Mouse (Mus musculus) forebrain, embryonic 10.5 days (tissue): ENCODE measurements at regions not wholly inside any gene's neighbourhood (a gene's known extent, or its start where the extent isn't known, plus 50 kb on each side); places are given as distances from the start of the nearest gene placed in this dataset.

Experiments
- DNase-seq: peaks from one replicate; pipeline ENCODE4 v3.0.0-alpha.2; 2017; ENCODE audit warnings: low spot score; ENCODE audit errors: extremely low spot score
- H3K27ac ChIP-seq: fragments of 300-500 bp; sonication (generic); 2 replicates; pipeline ENCODE4 v1.5.1; 2016; ENCODE audit warnings: mild to moderate bottlenecking
- H3K27me3 ChIP-seq: fragments of 300-500 bp; sonication (generic); 2 replicates; pipeline ENCODE4 v1.6.1; 2016; ENCODE audit warnings: mild to moderate bottlenecking; ENCODE audit not compliant: poor library complexity, severe bottlenecking
- H3K36me3 ChIP-seq: fragments of 300-500 bp; sonication (generic); replicated peaks from 2 replicates; pipeline ENCODE4 v1.6.1; 2016; ENCODE audit warnings: mild to moderate bottlenecking, moderate library complexity
- H3K4me1 ChIP-seq: fragments of 300-500 bp; sonication (generic); 2 replicates; pipeline ENCODE4 v1.6.1; 2016
- H3K4me3 ChIP-seq: fragments of 300-500 bp; sonication (generic); 2 replicates; pipeline ENCODE4 v1.5.1; 2016; ENCODE audit warnings: mild to moderate bottlenecking, moderate library complexity
- H3K9me3 ChIP-seq: fragments of 300-500 bp; sonication (generic); 2 replicates; pipeline ENCODE4 v1.6.1; 2016; ENCODE audit warnings: mild to moderate bottlenecking, moderate library complexity
- WGBS: fragments of 180-500 bp; shearing (Covaris S2); methylation state at CpG from one replicate; pipeline ENCODE4 v1.1.7; 2016; 5-methylcytosine and 5-hydroxymethylcytosine counted together

DNA sequence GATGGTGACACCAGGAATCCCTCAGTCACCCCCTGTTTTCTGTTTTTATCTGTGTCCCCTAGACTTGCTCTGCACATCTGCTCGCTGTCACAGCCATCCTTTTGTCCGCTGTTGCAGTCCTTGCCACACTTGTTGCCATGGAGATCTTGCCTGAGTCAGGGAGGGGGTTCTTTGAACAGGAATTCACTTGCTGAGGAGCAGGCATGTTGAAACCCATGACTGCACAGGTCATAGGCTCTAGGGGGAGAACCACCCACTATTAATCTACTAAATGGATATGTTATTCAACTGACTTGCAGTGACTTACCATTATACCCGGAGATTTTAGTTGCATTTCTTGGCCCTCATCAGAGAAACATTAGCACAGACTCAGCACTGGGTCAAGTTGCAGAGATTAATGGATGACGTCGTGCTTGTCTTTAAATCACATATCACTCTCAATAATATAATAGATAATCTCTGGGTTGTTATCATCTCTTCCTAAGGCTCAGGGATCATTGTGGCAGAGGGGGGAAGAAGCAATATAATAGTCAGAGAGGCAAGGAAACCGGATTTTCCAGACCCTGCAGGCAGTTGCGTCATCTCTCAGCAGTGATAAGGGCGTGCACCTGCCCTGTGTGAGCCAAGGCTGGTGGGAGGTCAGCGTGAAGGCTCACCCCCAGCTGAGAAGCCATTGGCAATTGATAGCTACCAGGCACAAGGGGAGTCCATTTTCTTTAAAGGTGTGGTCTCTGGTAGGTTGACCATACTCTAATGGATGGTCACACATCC is 95.9 kb upstream of the Serp2 start:
- no peaks in the 10 kb centered on the region for H3K9me3 ChIP-seq
- peaks cover 14% of the 10 kb centered on the region for H3K4me1 ChIP-seq
- H3K4me3 ChIP-seq: no peak overlapping the region
- H3K36me3 ChIP-seq: no peaks in the 10 kb centered on the region
- DNase-seq: no peak
- WGBS: 72% methylated on average over 9 of the region's 9 CpGs
- H3K27me3 ChIP-seq: no peaks in the 10 kb centered on the region
- H3K27ac ChIP-seq: 0 out of 2 replicates have a peak overlapping the region, but pooled peaks have one; percentile 30

GRCm38 (mm10) chr14:76651096-76651495 is 94.4 kb upstream of the Serp2 start:
- H3K9me3 ChIP-seq: no peaks in the 10 kb centered on the region
- H3K4me1 ChIP-seq: peaks cover 9% of the 10 kb centered on the region
- WGBS: 92% methylated on average over 8 of the region's 8 CpGs
- DNase-seq: no peak
- H3K36me3 ChIP-seq: no peaks in the 10 kb centered on the region
- H3K4me3 ChIP-seq: no peak overlapping the region
- H3K27me3 ChIP-seq: no peaks in the 10 kb centered on the region
- no peak overlapping the region for H3K27ac ChIP-seq

- H3K9me3 ChIP-seq: no peaks in the 10 kb centered on the region
- no peak for DNase-seq
- no peaks in the 10 kb centered on the region for H3K36me3 ChIP-seq
- no peaks in the 10 kb centered on the region for H3K27me3 ChIP-seq
- WGBS: 89% methylated on average over 3 of the region's 3 CpGs
- H3K4me3 ChIP-seq: no peak overlapping the region
- no peak overlapping the region for H3K27ac ChIP-seq
- peaks cover 9% of the 10 kb centered on the region for H3K4me1 ChIP-seq
These were observed 93.2 kb upstream of the Serp2 start for GRCm38 (mm10) chr14:76649927-76650326.

GRCm38 (mm10) chr14:76644716-76645115 is 88.0 kb upstream of the Serp2 start:
- H3K4me1 ChIP-seq: peaks cover 6% of the 10 kb centered on the region; the same call in 1 of the 2 replicates
- 87% methylated on average over 3 of the region's 3 CpGs for WGBS
- no peaks in the 10 kb centered on the region for H3K36me3 ChIP-seq
- H3K9me3 ChIP-seq: no peaks in the 10 kb centered on the region
- no peak for DNase-seq
- H3K4me3 ChIP-seq: no peak overlapping the region
- no peak overlapping the region for H3K27ac ChIP-seq
- H3K27me3 ChIP-seq: no peaks in the 10 kb centered on the region

DNA sequence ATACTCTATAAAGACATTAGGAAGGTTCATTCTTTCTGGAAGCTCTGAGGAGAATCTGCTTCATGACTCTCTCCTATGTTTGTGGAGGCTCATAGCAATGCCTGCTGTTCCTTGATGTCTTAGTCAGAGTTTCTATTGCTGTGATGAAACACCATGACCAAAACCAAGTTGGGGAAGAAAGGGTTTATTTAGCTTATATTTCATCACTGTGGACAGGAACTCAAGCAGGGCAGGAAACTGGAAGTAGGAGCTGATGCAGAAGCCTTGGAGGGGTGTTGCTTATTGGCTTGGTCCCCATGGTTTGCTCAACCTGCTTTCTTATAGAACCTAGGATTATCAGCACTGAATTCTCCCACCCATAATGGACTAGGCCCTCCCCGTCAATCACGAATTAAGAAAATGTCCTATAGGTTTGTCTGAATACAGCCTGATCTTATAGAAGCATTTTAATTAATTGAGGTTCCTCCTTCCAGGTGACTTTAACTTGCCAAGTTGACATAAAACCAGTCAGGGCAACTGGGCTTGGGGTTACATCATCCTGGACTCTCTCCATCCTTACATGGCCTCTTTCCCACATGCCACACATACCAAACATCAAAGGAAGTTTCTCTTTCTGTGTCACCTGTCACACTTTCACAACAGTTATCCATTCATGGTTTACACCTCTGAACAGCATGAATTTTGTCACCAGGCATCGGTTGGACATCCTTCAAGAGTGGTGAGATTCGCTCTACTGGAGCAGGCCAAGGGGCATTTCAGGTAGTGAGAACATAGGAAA is 85.3 kb upstream of the Serp2 start:
- 90% methylated on average over 4 of the region's 4 CpGs for WGBS
- peaks cover 6% of the 10 kb centered on the region; the same call in 1 of the 2 replicates for H3K4me1 ChIP-seq
- DNase-seq: no peak

DNA sequence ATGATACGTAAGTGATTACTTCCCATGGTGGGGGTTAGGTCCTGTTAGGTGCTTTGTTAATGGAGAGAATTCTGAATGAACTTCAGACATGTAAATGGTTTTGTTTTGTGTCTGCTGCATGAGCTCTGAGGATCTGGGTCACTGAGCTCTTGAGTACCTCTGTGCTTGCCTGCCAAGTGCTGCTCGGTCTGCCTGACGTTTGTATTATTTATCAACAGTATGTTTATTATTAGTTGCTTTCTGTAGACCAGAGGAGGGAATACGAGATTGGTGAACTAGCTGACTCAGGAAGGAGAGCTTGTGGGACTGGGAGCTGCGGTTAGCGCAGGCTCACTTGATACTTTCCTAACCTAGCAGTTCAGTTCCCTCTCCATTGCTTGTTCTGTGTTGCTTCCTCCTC is 76.5 kb upstream of the Serp2 start:
- H3K36me3 ChIP-seq: no peaks in the 10 kb centered on the region
- H3K9me3 ChIP-seq: no peaks in the 10 kb centered on the region
- H3K4me3 ChIP-seq: no peak overlapping the region
- H3K27me3 ChIP-seq: no peaks in the 10 kb centered on the region
- WGBS: 81% methylated on average over 6 of the region's 6 CpGs
- no peak for DNase-seq
- no peak overlapping the region for H3K27ac ChIP-seq
- H3K4me1 ChIP-seq: peaks cover 19% of the 10 kb centered on the region

More for the DNA sequence above, 85.3 kb upstream of the Serp2 start:
- H3K27ac ChIP-seq: no peak overlapping the region
- H3K36me3 ChIP-seq: no peaks in the 10 kb centered on the region
- H3K27me3 ChIP-seq: no peaks in the 10 kb centered on the region
- no peaks in the 10 kb centered on the region for H3K9me3 ChIP-seq
- H3K4me3 ChIP-seq: no peak overlapping the region

DNA sequence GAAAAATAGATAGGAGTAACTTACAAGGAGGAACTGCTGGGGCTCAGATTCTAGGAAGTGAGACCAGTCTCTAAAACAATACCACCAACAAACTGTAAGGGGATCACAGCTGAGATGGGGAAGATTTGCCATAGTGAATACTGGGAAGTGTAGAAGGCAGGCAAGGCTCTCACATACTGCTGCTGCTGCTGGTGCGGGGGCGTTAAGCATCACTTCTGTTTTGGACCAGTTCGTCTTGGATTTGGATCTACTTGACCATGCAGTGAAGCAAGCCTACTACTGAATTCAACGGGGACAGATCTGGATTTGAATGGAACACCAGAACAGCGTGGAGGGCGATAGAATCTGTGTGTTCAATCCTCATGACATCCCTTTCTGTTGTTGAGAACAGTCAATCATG is 76.1 kb upstream of the Serp2 start:
- H3K27ac ChIP-seq: no peak overlapping the region
- 90% methylated on average over 6 of the region's 6 CpGs for WGBS

GRCm38 (mm10) chr14:76631740-76632139 is 75.1 kb upstream of the Serp2 start:
- no peak overlapping the region for H3K27ac ChIP-seq
- WGBS: 91% methylated on average over 6 of the region's 6 CpGs
- peaks cover 19% of the 10 kb centered on the region for H3K4me1 ChIP-seq
- no peaks in the 10 kb centered on the region for H3K36me3 ChIP-seq
- no peak overlapping the region for H3K4me3 ChIP-seq
- DNase-seq: no peak
- no peaks in the 10 kb centered on the region for H3K27me3 ChIP-seq
- no peaks in the 10 kb centered on the region for H3K9me3 ChIP-seq

More for the DNA sequence above, 76.1 kb upstream of the Serp2 start:
- peaks cover 19% of the 10 kb centered on the region for H3K4me1 ChIP-seq
- no peaks in the 10 kb centered on the region for H3K36me3 ChIP-seq
- H3K9me3 ChIP-seq: no peaks in the 10 kb centered on the region
- no peaks in the 10 kb centered on the region for H3K27me3 ChIP-seq
- no peak overlapping the region for H3K4me3 ChIP-seq
- DNase-seq: no peak

DNA sequence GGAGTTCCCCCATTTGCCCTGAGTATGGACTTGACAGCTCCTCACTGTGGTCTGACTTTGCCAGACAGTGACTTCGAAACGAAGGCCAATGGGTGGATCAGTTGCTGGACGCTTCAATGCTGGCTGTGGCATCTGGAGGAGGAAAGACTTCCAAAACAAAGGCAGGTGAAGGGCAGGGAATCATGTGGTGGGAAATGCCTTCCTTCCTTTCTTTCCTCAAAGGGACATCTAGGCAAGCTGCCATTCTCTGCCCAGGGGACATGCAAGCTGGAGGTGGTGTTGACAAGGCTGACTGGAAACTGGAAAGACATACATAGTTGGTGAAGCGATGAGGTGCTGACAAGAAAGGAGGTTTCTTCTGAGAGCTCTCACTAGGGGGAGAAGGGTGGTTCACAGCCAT is 74.5 kb upstream of the Serp2 start:
- no peak overlapping the region for H3K27ac ChIP-seq
- no peaks in the 10 kb centered on the region for H3K36me3 ChIP-seq
- H3K9me3 ChIP-seq: no peaks in the 10 kb centered on the region
- WGBS: 91% methylated on average over 4 of the region's 4 CpGs
- H3K4me3 ChIP-seq: no peak overlapping the region
- H3K27me3 ChIP-seq: no peaks in the 10 kb centered on the region
- no peak for DNase-seq
- peaks cover 22% of the 10 kb centered on the region for H3K4me1 ChIP-seq

DNA sequence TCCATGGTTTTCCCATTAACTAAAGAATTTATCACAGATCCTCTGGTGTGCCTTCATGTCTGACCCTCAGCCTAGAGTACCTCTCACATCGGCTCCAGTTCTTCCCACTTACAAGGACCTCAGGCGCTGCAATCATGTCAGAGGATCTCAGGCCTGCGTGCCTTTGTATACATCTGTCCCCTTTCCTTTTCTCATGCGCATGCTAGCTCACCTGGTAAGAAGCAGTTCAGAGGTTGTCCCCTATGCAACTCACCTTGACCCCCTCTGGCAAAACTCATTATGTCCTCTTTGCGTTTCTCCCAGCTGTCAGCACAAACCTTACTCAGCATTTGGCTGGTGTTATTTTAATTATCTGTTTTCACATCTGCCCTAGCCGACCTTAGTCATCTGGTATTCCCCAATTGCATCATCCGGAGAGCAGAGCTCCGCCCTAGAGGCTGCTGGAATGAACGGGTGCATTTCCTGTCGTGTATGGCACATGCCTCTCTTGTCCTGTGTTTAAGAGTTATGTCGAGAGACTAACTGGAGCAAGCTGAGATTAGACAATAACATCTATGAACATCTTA is 73.3 kb upstream of the Serp2 start:
- 89% methylated on average over 11 of the region's 11 CpGs for WGBS
- Histone ChIP-seq H3K9me3 (no peaks in the 10 kb centered on the region), H3K4me1 (peaks cover 33% of the 10 kb centered on the region), H3K36me3 (no peaks in the 10 kb centered on the region), H3K27ac (no peak overlapping the region), H3K27me3 (no peaks in the 10 kb centered on the region), H3K4me3 (no peak overlapping the region)
- DNase-seq: no peak

DNA sequence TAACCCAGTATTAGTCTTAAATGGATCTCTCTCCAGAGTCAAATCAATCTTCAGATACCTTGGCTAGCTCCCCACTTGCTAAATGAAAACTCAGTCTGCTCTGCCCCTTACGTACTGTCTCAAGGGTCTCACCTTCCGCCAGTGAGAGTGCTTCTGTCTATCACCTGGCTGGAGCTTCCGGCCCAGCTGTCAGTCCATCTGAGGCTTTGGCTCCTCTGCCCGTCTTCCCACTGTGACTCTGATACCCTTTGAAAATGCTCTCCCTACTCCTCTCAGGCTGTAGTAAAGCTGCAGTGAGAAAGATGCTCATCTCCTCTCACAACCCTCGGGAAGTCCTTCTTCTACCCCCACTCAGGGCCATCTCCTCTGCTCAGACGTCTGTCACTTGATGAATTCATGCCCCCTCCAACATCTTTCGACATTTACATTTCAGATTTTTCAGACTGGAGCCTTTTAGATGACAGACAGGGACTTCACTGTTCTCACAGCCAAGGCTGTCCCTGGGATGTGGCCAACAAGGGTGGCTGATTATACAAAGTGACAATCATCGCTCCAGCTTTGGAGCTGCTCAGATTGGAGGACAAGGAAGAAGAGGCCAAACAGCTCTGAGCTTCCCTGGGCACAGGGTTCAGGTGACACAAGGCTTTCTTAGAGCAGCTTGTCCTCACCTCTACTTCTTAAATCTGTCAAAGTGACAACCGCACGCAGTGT is 71.6 kb upstream of the Serp2 start:
- WGBS: 88% methylated on average over 10 of the region's 10 CpGs
- no peaks in the 10 kb centered on the region for H3K9me3 ChIP-seq
- H3K36me3 ChIP-seq: no peaks in the 10 kb centered on the region
- no peaks in the 10 kb centered on the region for H3K27me3 ChIP-seq
- H3K27ac ChIP-seq: no peak overlapping the region
- H3K4me1 ChIP-seq: peaks cover 50% of the 10 kb centered on the region
- no peak for DNase-seq
- H3K4me3 ChIP-seq: no peak overlapping the region

GRCm38 (mm10) chr14:76625589-76626368 is 69.1 kb upstream of the Serp2 start:
- peak overlapping the region; percentile 87 for H3K27ac ChIP-seq
- H3K9me3 ChIP-seq: no peaks in the 10 kb centered on the region
- DNase-seq: peak; percentile 21
- no peaks in the 10 kb centered on the region for H3K36me3 ChIP-seq
- no peaks in the 10 kb centered on the region for H3K27me3 ChIP-seq
- no peak overlapping the region for H3K4me3 ChIP-seq
- H3K4me1 ChIP-seq: peaks cover 54% of the 10 kb centered on the region
- WGBS: 67% methylated on average over 10 of the region's 10 CpGs
